Mouse (Mus musculus) small intestine, adult 2 months (tissue): ENCODE data around the gene Necab3. TPM values are rescaled to one million over a fixed set of nuclear protein-coding genes. Genes with fewer than 3 reads are reported as not detected.

Experiments used
- H3K27ac ChIP-seq: fragments of 200-500 bp; 2 replicates; pipeline ENCODE4 v1.5.1; 2012; ENCODE audit warnings: low read depth, low read length, control low read depth, inconsistent platforms; ENCODE audit not compliant: insufficient read depth
- H3K27me3 ChIP-seq: fragments of 200-500 bp; 2 replicates; pipeline ENCODE4 v1.6.1; 2012; ENCODE audit warnings: mild to moderate bottlenecking, moderate library complexity, low read length, inconsistent platforms; ENCODE audit not compliant: control insufficient read depth, insufficient read depth
- H3K36me3 ChIP-seq: fragments of 200-500 bp; 2 replicates; pipeline ENCODE4 v1.6.1; 2012; ENCODE audit warnings: mild to moderate bottlenecking, low read length, control low read depth, inconsistent platforms; ENCODE audit not compliant: control insufficient read depth, insufficient read depth
- H3K4me1 ChIP-seq: fragments of 200-500 bp; 2 replicates; pipeline ENCODE4 v1.6.1; 2012; ENCODE audit warnings: low read length, inconsistent platforms, mixed read lengths; ENCODE audit not compliant: control insufficient read depth, insufficient read depth, insufficient read length
- H3K4me3 ChIP-seq: fragments of 200-500 bp; 2 replicates; pipeline ENCODE4 v1.5.1; 2012; ENCODE audit warnings: low read depth, mild to moderate bottlenecking, control low read depth, inconsistent platforms, low read length, moderate library complexity
- CTCF ChIP-seq: fragments of 200-500 bp; IDR thresholded peaks from 2 replicates; pipeline ENCODE4 v1.5.1; 2012; ENCODE audit warnings: low read depth, mild to moderate bottlenecking, control low read depth, inconsistent platforms, low read length, moderate library complexity, mixed read lengths; ENCODE audit not compliant: insufficient replicate concordance, insufficient read length; ENCODE audit errors: extremely low read depth
- POLR2A ChIP-seq: fragments of 200-500 bp; IDR thresholded peaks from 2 replicates; pipeline ENCODE4 v1.6.1; 2012; ENCODE audit warnings: low read depth, mild to moderate bottlenecking, control low read depth, inconsistent platforms, low read length, moderate library complexity
- WGBS: fragments of 180-500 bp; shearing (Covaris S2); methylation state at CpG from one replicate; pipeline ENCODE4 v1.1.7; 2018; 5-methylcytosine and 5-hydroxymethylcytosine counted together
- polyA plus RNA-seq: library from polyadenylated mRNA; depleted of rRNA; stranded (reverse); fragments of >200 nt; gene quantifications from 2 replicates; pipeline ENCODE4 v1.2.3, GENCODE M21; 2012

Gene Necab3
- polyA plus RNA-seq, 1 experiment, result 0.24 TPM

DNA sequence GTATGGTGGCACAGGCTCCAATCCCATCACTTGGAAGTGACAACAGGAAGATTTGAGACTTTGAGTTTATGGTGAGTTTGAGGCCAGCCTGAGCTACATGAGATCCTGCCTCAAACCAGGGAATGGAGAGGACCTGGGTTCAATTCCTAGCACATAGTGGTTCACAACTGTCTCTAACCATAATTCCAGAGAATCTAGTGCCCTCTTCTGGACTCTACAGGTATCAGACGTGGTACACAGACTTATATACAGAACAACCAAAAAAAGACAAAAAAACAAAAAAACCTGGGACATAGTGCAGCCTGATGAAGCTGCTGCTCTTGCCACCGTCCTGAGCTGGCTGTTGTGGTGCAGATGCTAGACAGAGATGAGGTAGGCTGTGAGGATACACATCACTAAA, 17.1 kb downstream of the Necab3 start:
- no peak overlapping the region for H3K27ac ChIP-seq
- peaks cover 6% of the 10 kb centered on the region; the same call in 1 of the 2 replicates for H3K36me3 ChIP-seq
- TF ChIP-seq CTCF (no peak), POLR2A (no peak)
- no peak overlapping the region for H3K4me3 ChIP-seq
- no peaks in the 10 kb centered on the region for H3K27me3 ChIP-seq
- WGBS, result 89% methylated on average over 2 of the region's 2 CpGs
- H3K4me1 ChIP-seq, result no peaks in the 10 kb centered on the region

- no peaks in the 10 kb centered on the region for H3K4me1 ChIP-seq
- no peaks in the 10 kb centered on the region for H3K27me3 ChIP-seq
- H3K36me3 ChIP-seq, result peaks cover 19% of the 10 kb centered on the region
- no peak overlapping the region for H3K27ac ChIP-seq
- H3K4me3 ChIP-seq, result no peak overlapping the region
- TF ChIP-seq CTCF (peak; percentile 26; the same call in 1 of the 2 replicates), POLR2A (no peak)
- WGBS, result 84% methylated on average over 3 of the region's 3 CpGs
These were observed 19.0 kb downstream of the Necab3 start for GRCm38 (mm10) chr2:154539720-154540119.

DNA sequence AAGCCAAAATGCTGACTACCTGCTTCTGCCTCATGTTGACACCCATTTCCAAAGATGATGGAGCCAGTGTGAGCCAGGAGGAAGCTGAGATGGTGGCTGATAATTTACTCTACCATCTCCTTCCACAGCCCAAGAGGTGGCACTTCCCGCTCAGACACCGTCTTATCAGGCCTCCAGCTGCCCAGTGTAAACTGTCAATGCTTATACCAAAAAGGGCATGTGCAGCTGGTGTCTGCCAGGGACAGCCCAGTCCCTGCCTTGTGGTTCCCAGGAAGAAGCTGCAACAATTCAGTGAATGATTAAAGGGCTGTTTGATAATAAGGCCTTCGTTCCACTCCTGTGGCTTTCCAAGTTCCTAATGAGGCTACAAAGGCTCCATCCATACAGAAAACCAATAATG, 20.0 kb downstream of the Necab3 start:
- 27% methylated on average over 3 of the region's 3 CpGs for WGBS
- Histone ChIP-seq H3K27me3 (no peaks in the 10 kb centered on the region), H3K36me3 (peaks cover 20% of the 10 kb centered on the region), H3K4me3 (no peak overlapping the region), H3K27ac (no peak overlapping the region), H3K4me1 (no peaks in the 10 kb centered on the region)
- TF ChIP-seq CTCF (no peak), POLR2A (no peak)

- no peaks in the 10 kb centered on the region for H3K27me3 ChIP-seq
- H3K36me3 ChIP-seq, result peaks cover 21% of the 10 kb centered on the region
- TF ChIP-seq CTCF, result no peak
- no peak for TF ChIP-seq POLR2A
- no peak overlapping the region for H3K4me3 ChIP-seq
- H3K4me1 ChIP-seq, result no peaks in the 10 kb centered on the region
- WGBS, result 70% methylated on average over 2 of the region's 2 CpGs
- no peak overlapping the region for H3K27ac ChIP-seq
These were observed 20.4 kb downstream of the Necab3 start for GRCm38 (mm10) chr2:154538310-154538709.

DNA sequence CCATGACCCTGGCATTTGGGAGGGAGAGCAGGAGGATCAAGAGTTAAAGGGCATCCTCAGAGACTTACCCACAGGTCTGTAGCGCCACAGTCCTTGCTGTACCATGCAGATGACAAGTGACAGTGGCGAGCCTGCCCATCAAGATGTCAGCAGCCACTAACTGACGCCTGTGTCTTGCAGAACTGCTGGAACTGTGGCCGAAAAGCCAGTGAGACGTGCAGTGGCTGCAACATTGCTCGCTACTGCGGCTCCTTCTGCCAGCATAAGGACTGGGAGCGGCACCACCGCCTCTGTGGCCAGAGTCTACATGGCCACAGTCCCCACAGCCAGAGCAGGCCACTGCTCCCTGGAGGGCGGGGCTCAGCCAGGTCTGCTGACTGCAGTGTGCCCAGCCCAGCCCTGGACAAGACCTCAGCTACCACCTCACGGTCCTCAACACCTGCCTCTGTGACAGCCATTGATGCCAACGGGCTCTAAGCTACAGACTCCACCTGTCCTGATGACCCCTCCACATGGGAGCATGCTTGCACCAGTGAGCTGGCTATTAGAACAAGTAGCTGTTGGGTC, 23.9 kb downstream of the Necab3 start:
- Histone ChIP-seq H3K27me3 (no peaks in the 10 kb centered on the region), H3K4me3 (no peak overlapping the region), H3K36me3 (peaks cover 32% of the 10 kb centered on the region), H3K27ac (no peak overlapping the region), H3K4me1 (no peaks in the 10 kb centered on the region)
- WGBS, result 88% methylated on average over 12 of the region's 12 CpGs
- TF ChIP-seq CTCF (no peak), POLR2A (no peak)

DNA sequence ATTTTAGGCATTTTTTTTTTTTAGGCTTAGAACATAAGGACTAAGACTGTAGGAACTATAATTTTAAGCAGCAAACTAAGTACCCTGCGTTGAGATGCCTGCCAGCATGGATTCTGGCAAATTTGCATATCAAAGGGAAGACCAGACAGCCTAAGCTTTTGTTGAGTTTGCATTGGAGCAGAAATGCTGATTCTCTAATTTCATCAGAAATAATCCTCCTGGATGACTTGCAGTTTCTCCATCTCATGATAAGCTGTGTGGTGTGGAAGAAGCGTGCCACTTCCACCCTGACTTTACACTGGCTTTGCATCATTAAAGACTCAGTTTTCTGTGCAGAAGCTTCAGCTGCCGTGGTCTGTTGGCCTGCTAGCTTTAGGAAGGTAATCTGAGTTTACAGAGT, 25.8 kb downstream of the Necab3 start:
- 78% methylated on average over 3 of the region's 3 CpGs for WGBS
- no peak overlapping the region for H3K4me3 ChIP-seq
- no peak overlapping the region for H3K27ac ChIP-seq
- H3K27me3 ChIP-seq, result no peaks in the 10 kb centered on the region
- no peak for TF ChIP-seq CTCF
- TF ChIP-seq POLR2A, result no peak
- H3K36me3 ChIP-seq, result peaks cover 34% of the 10 kb centered on the region
- H3K4me1 ChIP-seq, result no peaks in the 10 kb centered on the region

GRCm38 (mm10) chr2:154526531-154526930, 32.2 kb downstream of the Necab3 start:
- WGBS, result 69% methylated on average over 3 of the region's 3 CpGs
- no peaks in the 10 kb centered on the region for H3K27me3 ChIP-seq
- H3K36me3 ChIP-seq, result peaks cover 38% of the 10 kb centered on the region
- TF ChIP-seq CTCF (no peak), POLR2A (no peak)
- H3K27ac ChIP-seq, result no peak overlapping the region
- H3K4me3 ChIP-seq, result no peak overlapping the region
- no peaks in the 10 kb centered on the region for H3K4me1 ChIP-seq

GRCm38 (mm10) chr2:154525285-154525684, 33.4 kb downstream of the Necab3 start:
- H3K4me1 ChIP-seq, result no peaks in the 10 kb centered on the region
- TF ChIP-seq POLR2A (no peak), CTCF (no peak)
- H3K27ac ChIP-seq, result no peak overlapping the region
- H3K27me3 ChIP-seq, result no peaks in the 10 kb centered on the region
- H3K36me3 ChIP-seq, result peaks cover 32% of the 10 kb centered on the region
- 94% methylated on average over 2 of the region's 2 CpGs for WGBS
- no peak overlapping the region for H3K4me3 ChIP-seq
